Mouse (Mus musculus) bone marrow macrophage, adult 2 months (primary cell): ENCODE measurements around the gene Ociad1. TPM values are rescaled to one million over a fixed set of nuclear protein-coding genes. Genes with fewer than 3 reads are reported as not detected.

Experiments used
- H3K27ac ChIP-seq: 2 replicates; pipeline ENCODE4 v1.5.1; 2012; ENCODE audit warnings: low read depth, low read length; ENCODE audit not compliant: insufficient read depth
- H3K4me1 ChIP-seq: 2 replicates; pipeline ENCODE4 v1.6.1; 2012; ENCODE audit warnings: low read length; ENCODE audit not compliant: control insufficient read depth, insufficient read depth
- H3K4me3 ChIP-seq: 2 replicates; pipeline ENCODE4 v1.5.1; 2012; ENCODE audit warnings: mild to moderate bottlenecking, low read length, moderate library complexity; ENCODE audit not compliant: insufficient read depth
- CTCF ChIP-seq: IDR thresholded peaks from 2 replicates; pipeline ENCODE4 v1.5.1; 2012; ENCODE audit warnings: low read depth, mild to moderate bottlenecking, low read length, moderate library complexity
- POLR2A ChIP-seq: IDR thresholded peaks from 2 replicates; pipeline ENCODE4 v1.6.1; 2012; ENCODE audit warnings: mild to moderate bottlenecking, low read depth, low read length, borderline replicate concordance
- polyA plus RNA-seq: library from polyadenylated mRNA; stranded (reverse); fragments of >200 nt; gene quantifications from 2 replicates; pipeline ENCODE4 v1.2.4, GENCODE M21; 2012; ENCODE audit not compliant: missing spikeins, insufficient read depth, insufficient read length

Gene Ociad1
- polyA plus RNA-seq, 1 experiment = 286 TPM

DNA sequence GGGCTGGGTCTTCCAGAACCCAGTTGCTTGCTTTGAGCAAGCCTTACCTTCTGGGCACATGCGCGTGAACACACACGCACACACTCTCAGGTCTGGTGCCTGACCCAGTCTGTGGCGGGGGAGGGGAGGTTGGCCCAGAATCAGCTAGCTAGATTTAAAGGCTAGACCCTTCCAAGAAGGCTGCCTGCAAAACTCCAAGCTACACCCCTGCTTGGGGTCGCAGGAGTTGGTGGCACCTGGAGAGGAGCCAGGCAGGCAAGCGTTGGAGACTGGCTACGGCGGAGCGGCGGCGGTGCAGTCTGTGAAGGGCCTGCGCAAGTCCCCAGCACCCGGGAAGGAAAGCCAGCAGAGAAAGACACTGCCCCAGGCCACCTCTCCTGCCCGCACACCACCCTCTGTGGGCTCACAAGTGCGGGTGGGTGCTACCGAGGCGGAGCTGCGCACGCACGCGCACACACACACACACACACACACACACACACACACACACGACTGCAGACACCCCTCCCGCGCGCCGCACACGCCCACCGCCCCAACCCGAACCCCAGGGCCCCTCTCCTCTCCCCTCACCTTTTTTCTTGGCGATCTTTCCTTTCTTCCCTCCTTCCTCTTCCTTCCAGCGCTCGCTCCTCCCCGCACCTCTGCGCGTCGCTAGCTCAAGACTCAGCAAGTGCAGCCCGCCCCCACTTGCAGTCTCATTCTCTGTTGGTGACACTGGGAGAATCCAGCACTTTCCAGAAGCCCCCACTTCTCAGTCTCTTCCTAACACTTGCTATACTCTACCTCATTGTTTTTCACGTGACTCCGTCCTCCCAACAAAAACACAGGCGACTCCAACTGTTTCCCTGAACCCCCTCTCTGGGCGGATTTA lies 45.6 kb downstream of the Ociad1 start:
- peak overlapping the region; percentile 68 for H3K4me3 ChIP-seq
- H3K27ac ChIP-seq = no peak overlapping the region
- TF ChIP-seq POLR2A (no peak), CTCF (no peak)
- H3K4me1 ChIP-seq = no peaks in the 10 kb centered on the region

DNA sequence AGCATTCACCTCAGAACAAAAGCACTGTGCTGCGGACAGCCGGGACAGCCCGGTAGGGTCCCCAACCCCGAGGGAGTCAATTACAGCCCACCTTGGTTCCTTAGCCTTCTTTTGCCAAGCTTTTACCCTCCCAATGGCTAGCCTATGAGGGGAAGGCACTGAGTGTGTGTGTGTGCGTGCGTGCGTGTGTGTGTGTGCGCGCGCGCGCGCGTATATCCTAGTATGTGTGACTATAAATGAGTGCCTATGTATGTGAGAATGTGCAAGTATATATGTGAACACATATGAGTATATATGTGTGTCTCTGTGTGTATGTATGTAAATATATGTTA lies 46.2 kb downstream of the Ociad1 start:
- H3K4me3 ChIP-seq = peak overlapping the region; percentile 68
- TF ChIP-seq POLR2A = no peak
- no peak for TF ChIP-seq CTCF
- H3K27ac ChIP-seq = no peak overlapping the region
- H3K4me1 ChIP-seq = peaks cover 3% of the 10 kb centered on the region

DNA sequence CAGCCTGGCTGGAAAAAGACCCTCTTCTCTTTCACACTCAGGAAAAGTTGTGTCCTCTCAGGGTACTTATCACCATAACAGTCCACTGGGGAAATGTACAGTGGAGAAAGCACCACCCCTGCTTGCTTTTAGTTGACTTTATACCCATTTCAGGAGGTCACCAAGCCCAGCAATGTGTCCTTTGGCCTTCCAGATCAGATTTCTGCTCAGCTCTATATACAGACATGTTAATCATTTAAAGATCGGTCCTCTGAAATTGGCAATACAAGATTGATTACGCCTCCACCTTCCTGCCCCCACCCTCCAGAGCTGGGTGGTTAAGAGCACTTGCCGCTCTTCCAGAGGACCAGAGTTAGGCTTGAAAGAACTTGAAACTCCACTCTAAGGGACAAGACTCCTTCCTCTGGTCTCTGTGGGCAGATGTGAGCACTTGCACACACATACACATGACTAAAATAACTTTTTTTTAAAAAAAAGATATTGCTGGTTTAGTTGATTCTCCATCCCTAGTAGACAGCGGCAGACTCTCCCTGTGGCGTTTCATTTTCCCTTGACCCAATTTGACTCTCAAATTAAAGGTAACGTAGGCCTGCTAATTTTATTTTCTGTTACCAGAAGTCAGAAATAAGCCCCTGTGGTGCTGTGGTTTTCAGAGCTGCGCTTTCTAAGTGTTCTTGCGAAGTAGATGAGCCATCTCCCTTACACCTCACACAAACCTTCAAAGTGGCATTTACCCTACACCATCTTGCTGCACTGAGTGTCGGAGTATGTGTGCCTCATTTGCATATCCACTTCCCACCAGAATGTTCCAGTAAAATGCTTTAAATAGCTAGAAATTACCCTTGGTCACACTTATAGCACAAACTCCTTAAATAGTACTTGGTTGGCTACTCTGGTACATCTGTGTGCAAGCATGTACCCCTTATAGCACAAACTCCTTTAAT lies 47.5 kb downstream of the Ociad1 start:
- TF ChIP-seq POLR2A (no peak), CTCF (no peak)
- no peak overlapping the region for H3K27ac ChIP-seq
- no peak overlapping the region for H3K4me3 ChIP-seq
- H3K4me1 ChIP-seq = peaks cover 11% of the 10 kb centered on the region

DNA sequence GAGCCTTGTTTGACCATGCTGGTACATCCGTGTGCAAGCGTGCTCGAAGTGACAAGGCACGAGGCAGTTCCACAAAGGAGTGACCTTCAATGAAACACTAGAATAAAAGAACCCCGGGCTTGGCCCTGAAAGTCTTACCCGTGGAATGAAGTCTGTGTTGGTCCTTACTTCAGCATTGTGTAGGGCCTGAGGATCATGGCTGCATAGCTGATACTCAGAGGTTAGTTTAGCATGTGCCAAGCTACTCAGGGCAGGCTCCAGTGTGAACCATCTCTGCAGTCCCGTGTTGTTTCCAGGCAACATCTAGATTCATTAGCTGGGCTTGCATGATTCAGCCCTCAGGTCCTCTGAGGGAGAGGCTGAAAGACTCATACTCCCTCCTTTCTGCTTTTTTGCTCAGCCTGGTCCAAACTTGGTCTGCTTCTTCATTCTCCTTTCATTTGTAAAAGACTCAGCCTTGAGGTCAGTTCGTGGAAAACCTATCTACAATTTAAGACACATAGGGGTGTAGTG lies 48.2 kb downstream of the Ociad1 start, which contains the start of gene Ociad2:
Gene Ociad2 (minus strand): TSS at position 306 of the 513 bp plus-strand sequence.
- no peak within 1 kb of the TSS for H3K4me3 ChIP-seq
- H3K27ac ChIP-seq = no peak within 1 kb of the TSS
- TF ChIP-seq POLR2A (no peak), CTCF (no peak)
- peaks cover 11% of the 10 kb centered on the region for H3K4me1 ChIP-seq

DNA sequence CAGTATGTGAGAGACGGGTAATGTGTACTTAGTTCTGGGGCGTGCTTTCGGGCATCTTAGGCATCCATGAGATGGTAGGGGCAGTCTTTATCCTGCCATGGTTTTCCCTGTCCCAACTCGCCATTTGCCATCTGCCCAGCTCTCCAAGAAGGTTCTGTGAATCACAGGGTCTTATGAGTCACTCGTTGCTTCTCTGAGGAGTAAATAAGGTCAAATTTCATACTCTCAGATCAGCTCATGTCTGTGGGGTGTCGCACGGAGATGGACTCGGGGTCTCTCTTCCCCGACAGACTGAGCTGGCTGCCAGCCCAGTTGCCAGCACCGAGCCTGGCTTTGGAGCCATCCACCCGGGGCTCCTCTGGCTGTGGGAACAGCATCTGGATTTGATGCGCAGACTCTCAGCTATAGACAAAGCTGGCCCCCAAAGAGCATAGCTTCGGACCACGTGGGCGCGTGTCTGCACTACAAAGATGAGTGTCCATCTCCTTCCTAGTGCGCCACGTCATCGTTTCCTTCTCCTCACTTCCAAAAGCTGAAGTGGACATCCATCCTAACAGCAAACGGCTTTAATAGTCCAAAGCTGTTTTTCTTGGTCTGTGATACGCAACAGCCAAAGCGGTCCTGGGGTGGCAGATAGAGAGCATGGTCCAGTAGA lies 50.2 kb downstream of the Ociad1 start:
- no peak overlapping the region for H3K4me3 ChIP-seq
- peaks cover 11% of the 10 kb centered on the region for H3K4me1 ChIP-seq
- TF ChIP-seq CTCF = no peak
- no peak for TF ChIP-seq POLR2A
- no peak overlapping the region for H3K27ac ChIP-seq

DNA sequence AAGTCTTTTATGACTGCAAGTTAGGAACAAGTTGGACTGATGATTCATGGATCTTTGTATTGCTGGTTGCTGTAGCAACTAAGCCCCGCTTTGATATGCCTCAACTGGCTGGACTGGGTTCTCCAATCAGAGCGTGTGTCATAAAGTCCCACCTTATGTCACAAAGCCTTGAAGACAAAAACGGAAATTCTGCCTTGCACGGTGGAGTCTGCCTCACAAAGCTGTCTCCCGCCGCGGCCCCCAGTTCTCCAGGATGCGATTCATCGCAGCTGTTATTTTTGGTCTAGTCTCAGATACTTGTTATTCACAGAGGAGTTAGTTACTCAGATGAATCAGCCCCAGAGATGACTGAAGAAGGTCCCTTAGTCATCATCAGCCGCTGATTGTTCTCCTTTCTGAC lies 51.7 kb downstream of the Ociad1 start:
- H3K4me1 ChIP-seq = peaks cover 11% of the 10 kb centered on the region
- H3K4me3 ChIP-seq = no peak overlapping the region
- no peak overlapping the region for H3K27ac ChIP-seq
- TF ChIP-seq CTCF = no peak
- no peak for TF ChIP-seq POLR2A

DNA sequence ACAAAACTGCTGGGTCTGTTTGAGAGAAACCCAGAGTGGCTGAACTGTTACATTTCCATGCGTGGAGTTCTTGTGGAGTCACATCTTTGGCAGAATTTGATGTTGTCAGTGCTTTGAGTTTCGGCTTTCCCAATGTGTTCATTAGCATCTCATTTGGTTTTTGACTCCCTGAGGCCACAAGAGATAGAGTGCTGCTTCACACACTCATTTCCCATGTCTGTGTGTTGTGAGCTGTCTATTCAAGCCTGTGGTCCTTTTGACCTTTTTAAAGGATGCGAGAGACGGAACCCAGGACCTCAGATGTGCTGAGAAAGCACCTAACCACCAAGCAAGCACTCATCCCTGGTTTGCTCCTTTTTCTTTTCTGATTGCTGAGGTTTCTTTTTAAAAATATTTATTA lies 52.7 kb downstream of the Ociad1 start:
- no peak for TF ChIP-seq CTCF
- TF ChIP-seq POLR2A = no peak
- no peak overlapping the region for H3K27ac ChIP-seq
- no peak overlapping the region for H3K4me3 ChIP-seq
- H3K4me1 ChIP-seq = peaks cover 11% of the 10 kb centered on the region

DNA sequence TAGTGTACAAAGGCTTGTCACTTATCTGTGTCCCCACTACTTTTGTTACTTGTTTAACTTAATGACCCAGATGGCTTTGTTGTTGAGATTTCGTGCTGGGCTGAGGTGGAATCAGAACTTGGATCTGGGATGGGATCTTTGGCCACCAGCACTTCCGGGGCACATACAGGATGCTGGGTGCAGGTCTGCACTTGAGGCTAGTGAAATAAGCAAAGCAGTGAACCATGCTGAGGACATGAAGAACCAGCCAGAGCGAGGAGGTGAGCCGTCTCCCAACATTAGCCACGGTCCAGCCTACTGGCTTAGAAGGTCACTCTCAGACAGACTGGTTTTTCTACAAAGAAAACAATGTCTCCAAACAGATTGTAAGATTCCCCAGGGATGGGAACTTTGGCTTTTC lies 56.9 kb downstream of the Ociad1 start:
- Histone ChIP-seq H3K4me1 (peaks cover 3% of the 10 kb centered on the region; the same call in 1 of the 2 replicates), H3K27ac (no peak overlapping the region), H3K4me3 (no peak overlapping the region)
- TF ChIP-seq CTCF = no peak

DNA sequence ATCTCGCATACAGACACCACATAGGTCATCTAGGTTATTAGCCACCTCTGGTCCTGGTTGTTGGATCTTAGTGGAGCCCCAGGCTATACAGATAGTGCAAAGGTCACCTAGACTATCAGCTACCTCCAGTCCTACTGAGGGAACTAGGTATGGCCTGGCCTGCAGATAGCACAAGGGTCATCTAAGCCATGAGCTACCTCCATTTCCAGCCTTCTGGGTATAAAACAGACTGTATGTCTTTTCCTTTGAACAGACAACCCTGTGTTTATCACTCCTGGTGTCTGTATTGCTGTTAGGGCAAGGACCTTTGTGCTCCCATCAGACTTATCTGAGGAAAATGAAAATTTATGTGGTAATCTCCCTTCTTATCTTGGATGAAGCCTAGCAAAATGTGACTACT lies 59.2 kb downstream of the Ociad1 start:
- Histone ChIP-seq H3K4me1 (no peaks in the 10 kb centered on the region), H3K27ac (no peak overlapping the region), H3K4me3 (no peak overlapping the region)
- TF ChIP-seq CTCF (no peak), POLR2A (no peak)

DNA sequence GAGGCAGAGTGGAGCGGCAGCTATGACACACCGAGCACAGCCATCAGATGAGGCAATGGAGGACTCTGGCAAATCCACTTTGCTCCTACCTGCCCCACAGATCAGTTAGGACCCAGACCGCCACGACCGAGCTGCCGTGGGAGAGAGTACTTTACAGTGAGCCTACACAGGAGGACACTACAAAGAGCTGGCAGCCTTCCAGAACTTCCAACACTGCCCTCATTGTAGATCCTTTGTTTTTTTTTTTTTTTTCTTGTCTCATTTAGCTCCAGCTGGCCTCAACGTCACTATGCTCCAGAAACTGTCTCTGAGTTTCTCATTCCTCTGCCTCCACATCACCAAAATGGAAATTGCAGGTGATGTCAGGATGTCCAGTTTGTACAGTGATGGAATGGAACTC lies 60.9 kb downstream of the Ociad1 start:
- no peak for TF ChIP-seq CTCF
- TF ChIP-seq POLR2A = no peak
- Histone ChIP-seq H3K27ac (no peak overlapping the region), H3K4me1 (no peaks in the 10 kb centered on the region), H3K4me3 (no peak overlapping the region)
